Mouse (Mus musculus) lung, embryonic 14.5 days (tissue): Measurements from ENCODE around the gene Rnpc3. TPM values are rescaled to one million over a fixed set of nuclear protein-coding genes. Genes with fewer than 3 reads are reported as not detected.
A peak's percentile ranks its signal among the peaks of the same experiment; 100 is the strongest.
"Not testable (repeated sequence)": the region's sequence is repeated elsewhere in the genome, so short reads cannot be mapped to it uniquely, and the experiment has no call there.

ENCODE experiments used
- ATAC-seq: fragments of 200-750 bp; cut with Nextera tagmentation; 2 replicates; pipeline ENCODE4 v1.8.0; 2017; ENCODE audit warnings: mild to moderate bottlenecking, moderate TSS enrichment, moderate library complexity; ENCODE audit not compliant: insufficient read depth
- DNase-seq: peaks from one replicate; pipeline ENCODE4 v3.0.0-alpha.2; 2015
- H3K27ac ChIP-seq: fragments of 300-500 bp; sonication (generic); 2 replicates; pipeline ENCODE4 v1.5.1; 2014; ENCODE audit warnings: low read depth, mild to moderate bottlenecking, moderate library complexity
- H3K27me3 ChIP-seq: fragments of 300-500 bp; sonication (generic); 2 replicates; pipeline ENCODE4 v1.6.1; 2014; ENCODE audit warnings: low read length, control low read depth; ENCODE audit not compliant: insufficient read depth
- H3K36me3 ChIP-seq: fragments of 300-500 bp; sonication (generic); 2 replicates; pipeline ENCODE4 v1.6.1; 2014; ENCODE audit warnings: control low read depth; ENCODE audit not compliant: insufficient read depth
- H3K4me1 ChIP-seq: fragments of 300-500 bp; sonication (generic); 2 replicates; pipeline ENCODE4 v1.6.1; 2014; ENCODE audit warnings: antibody characterized with exemption, control low read depth; ENCODE audit not compliant: insufficient read depth
- H3K4me2 ChIP-seq: fragments of 300-500 bp; sonication (generic); 2 replicates; pipeline ENCODE4 v1.6.1; 2014; ENCODE audit warnings: mild to moderate bottlenecking
- H3K4me3 ChIP-seq: fragments of 300-500 bp; sonication (generic); 2 replicates; pipeline ENCODE4 v1.5.1; 2014; ENCODE audit warnings: low read depth, low read length
- H3K9ac ChIP-seq: fragments of 300-500 bp; sonication (generic); 2 replicates; pipeline ENCODE4 v1.6.1; 2014
- H3K9me3 ChIP-seq: fragments of 300-500 bp; sonication (generic); 2 replicates; pipeline ENCODE4 v1.6.1; 2016; ENCODE audit warnings: low read depth, low read length, control low read depth
- CTCF ChIP-seq: IDR thresholded peaks from 2 replicates; pipeline ENCODE4 v1.5.1; 2016; ENCODE audit warnings: antibody characterized with exemption, low read depth
- WGBS: fragments of 180-500 bp; shearing (Covaris S2); extraction: QIAGEN DNeasy Blood & Tissue Kit; methylation state at CpG from one replicate; pipeline ENCODE4 v1.1.7; 2014; 5-methylcytosine and 5-hydroxymethylcytosine counted together
- polyA plus RNA-seq: library from polyadenylated mRNA; unstranded; fragments of >200 nt; fragmentation: Nextera tagmentation; extraction: Ambion mirVana; gene quantifications from 2 replicates; pipeline ENCODE4 v1.2.1, GENCODE M21; 2014

Gene Rnpc3
- polyA plus RNA-seq, result 35.6 and 37.9 TPM in 2 replicates

- under 1% methylated on average over 70 of the region's 70 CpGs for WGBS
- ATAC-seq, result peak; percentile 97
- peak; percentile 100 for DNase-seq
- peak within 1 kb of the TSS; percentile 59 for H3K4me3 ChIP-seq
- peaks cover 5% of the 10 kb centered on the region; the same call in 1 of the 2 replicates for H3K4me1 ChIP-seq
- peak within 1 kb of the TSS; percentile 69 for H3K4me2 ChIP-seq
- TF ChIP-seq CTCF, result no peak
- H3K9me3 ChIP-seq, result no peaks in the 10 kb centered on the region
- peak within 1 kb of the TSS; percentile 100 for H3K27ac ChIP-seq
- no peaks in the 10 kb centered on the region for H3K27me3 ChIP-seq
- peak within 1 kb of the TSS; percentile 80 for H3K9ac ChIP-seq
- H3K36me3 ChIP-seq, result no peaks in the 10 kb centered on the region
Measured at GRCm38 (mm10) chr3:113629606-113630359, at the start of gene Rnpc3. Rnpc3 (minus strand) TSS chr3:113630149.

- 55% methylated on average over 2 of the region's 2 CpGs for WGBS
- peak; percentile 40 for DNase-seq
- H3K4me2 ChIP-seq, result no peak overlapping the region
Measured at GRCm38 (mm10) chr3:113656940-113657339, 27.0 kb upstream of the Rnpc3 start.

GRCm38 (mm10) chr3:113654335-113654734, 24.4 kb upstream of the Rnpc3 start:
- Histone ChIP-seq H3K27ac (no peak overlapping the region), H3K27me3 (no peaks in the 10 kb centered on the region), H3K9me3 (no peaks in the 10 kb centered on the region), H3K9ac (no peak overlapping the region), H3K36me3 (no peaks in the 10 kb centered on the region), H3K4me2 (no peak overlapping the region), H3K4me3 (no peak overlapping the region), H3K4me1 (no peaks in the 10 kb centered on the region)
- no peak for TF ChIP-seq CTCF
- ATAC-seq, result no peak
- 62% methylated on average over 3 of the region's 3 CpGs for WGBS
- no peak for DNase-seq

More at GRCm38 (mm10) chr3:113656940-113657339, 27.0 kb upstream of the Rnpc3 start:
- Histone ChIP-seq H3K4me1 (no peaks in the 10 kb centered on the region), H3K36me3 (no peaks in the 10 kb centered on the region), H3K27ac (no peak overlapping the region), H3K27me3 (no peaks in the 10 kb centered on the region), H3K9me3 (no peaks in the 10 kb centered on the region), H3K9ac (no peak overlapping the region), H3K4me3 (no peak overlapping the region)
- peak; percentile 75 for TF ChIP-seq CTCF
- peak; percentile 77 for ATAC-seq

GRCm38 (mm10) chr3:113651386-113651785, 21.4 kb upstream of the Rnpc3 start:
- WGBS, result 31% methylated on average over 3 of the region's 3 CpGs

GRCm38 (mm10) chr3:113639545-113639944, 9.6 kb upstream of the Rnpc3 start:
- DNase-seq, result no peak
- Histone ChIP-seq H3K27ac (no peak overlapping the region), H3K27me3 (no peaks in the 10 kb centered on the region), H3K4me1 (no peaks in the 10 kb centered on the region), H3K4me3 (no peak overlapping the region), H3K4me2 (no peak overlapping the region), H3K9me3 (no peaks in the 10 kb centered on the region), H3K9ac (no peak overlapping the region), H3K36me3 (no peaks in the 10 kb centered on the region)
- 82% methylated on average over 1 of the region's 1 CpGs for WGBS
- no peak for ATAC-seq
- no peak for TF ChIP-seq CTCF

More at GRCm38 (mm10) chr3:113651386-113651785, 21.4 kb upstream of the Rnpc3 start:
- not testable (repeated sequence) for ATAC-seq, H3K27ac ChIP-seq, H3K9me3 ChIP-seq, H3K4me3 ChIP-seq, H3K27me3 ChIP-seq, H3K4me1 ChIP-seq, H3K9ac ChIP-seq, H3K4me2 ChIP-seq, H3K36me3 ChIP-seq
- peak; percentile 73 for DNase-seq
- peak; percentile 54 for TF ChIP-seq CTCF

- Histone ChIP-seq H3K4me3 (no peak overlapping the region), H3K9me3 (no peaks in the 10 kb centered on the region), H3K27me3 (no peaks in the 10 kb centered on the region), H3K36me3 (no peaks in the 10 kb centered on the region), H3K9ac (no peak overlapping the region), H3K4me1 (peaks cover 5% of the 10 kb centered on the region; the same call in 1 of the 2 replicates), H3K27ac (no peak overlapping the region), H3K4me2 (no peak overlapping the region)
- ATAC-seq (no peak), DNase-seq (no peak)
- no peak for TF ChIP-seq CTCF
Measured at GRCm38 (mm10) chr3:113634220-113634619, 4.3 kb upstream of the Rnpc3 start.

GRCm38 (mm10) chr3:113631611-113632010, 1.7 kb upstream of the Rnpc3 start:
- Histone ChIP-seq H3K27ac (no peak overlapping the region), H3K27me3 (no peaks in the 10 kb centered on the region), H3K9ac (no peak overlapping the region), H3K4me3 (no peak overlapping the region), H3K9me3 (no peaks in the 10 kb centered on the region), H3K4me1 (peaks cover 5% of the 10 kb centered on the region; the same call in 1 of the 2 replicates), H3K36me3 (no peaks in the 10 kb centered on the region), H3K4me2 (no peak overlapping the region)
- DNase-seq, result no peak
- ATAC-seq, result no peak
- no peak for TF ChIP-seq CTCF
